Mouse (Mus musculus): ENCODE results near the gene Gm17174.
"Not testable (repeated sequence)": the region's sequence is repeated elsewhere in the genome, so short reads cannot be mapped to it uniquely, and the experiment has no call there.

Gene Gm17174

GRCm38 (mm10) chr14:51592039-51592438 is at the start of gene Gm17174:
Gene Gm17174 (minus strand): TSS chr14:51592139.
- not testable (repeated sequence) for DNase-seq (ENCODE audit: low read depth)

GRCm38 (mm10) chr14:51635566-51635965 is 43.6 kb upstream of the Gm17174 start, which contains the start of gene Gm4181:
Gene Gm4181 (minus strand): TSS chr14:51635666.
- DNase-seq (ENCODE audit: low read depth) = not testable (repeated sequence)

GRCm38 (mm10) chr14:51632426-51632825 is 40.5 kb upstream of the Gm17174 start:
- DNase-seq (ENCODE audit: low read depth) = not testable (repeated sequence)

- no peak for DNase-seq (ENCODE audit: low read depth)
Observed at GRCm38 (mm10) chr14:51611210-51611609, 19.3 kb upstream of the Gm17174 start, which contains the start of gene Gm17078. Gene Gm17078 (minus strand): TSS chr14:51611310.

GRCm38 (mm10) chr14:51573963-51574362 is 18.0 kb downstream of the Gm17174 start, which contains the start of gene Gm17175:
Gene Gm17175 (minus strand): TSS chr14:51574063.
- DNase-seq (ENCODE audit: low read depth) = not testable (repeated sequence)

- no peak for DNase-seq (ENCODE audit: low read depth)
Observed at GRCm38 (mm10) chr14:51552490-51552889, 39.4 kb downstream of the Gm17174 start, which contains the start of gene Gm5622. Gene Gm5622 (plus strand): TSS chr14:51552790.

Measured in c-Kit-positive CD71-negative TER-119-negative erythroid progenitor cells, embryonic 14.5 days (primary cell).